Mouse (Mus musculus) brain, embryonic 14.5 days (tissue): Measurements from ENCODE around the gene Rsc1a1.

Experiments used
- CTCF ChIP-seq: fragments of 200-500 bp; IDR thresholded peaks from 2 replicates; pipeline ENCODE4 v1.5.1; 2012; ENCODE audit warnings: inconsistent platforms, mild to moderate bottlenecking, moderate library complexity, borderline replicate concordance; ENCODE audit not compliant: insufficient read depth, insufficient read length; ENCODE audit errors: extremely low read depth
- POLR2A ChIP-seq: fragments of 200-500 bp; IDR thresholded peaks from 2 replicates; pipeline ENCODE4 v1.6.1; 2012; ENCODE audit warnings: mild to moderate bottlenecking, inconsistent platforms, borderline replicate concordance; ENCODE audit not compliant: poor library complexity, insufficient read depth, insufficient read length, severe bottlenecking; ENCODE audit errors: extremely low read depth

GRCm38 (mm10) chr4:141658846-141659484 lies 26.4 kb downstream of the Rsc1a1 start:
- no peak for TF ChIP-seq CTCF
- TF ChIP-seq POLR2A: no peak
